Mouse (Mus musculus) c-Kit-positive CD71-positive TER-119-positive erythroid progenitor cells, embryonic 14.5 days (primary cell): ENCODE measurements around the gene Slc7a7.

Experiments
- DNase-seq: peaks from one replicate; pipeline ENCODE4 v3.0.0-alpha.2; 2013; ENCODE audit warnings: low spot score

Gene Slc7a7

GRCm38 (mm10) chr14:54417623-54418081, at the start of gene Slc7a7:
Gene Slc7a7, minus strand, starts transcription at chr14:54417780.
- peak; percentile 76 for DNase-seq

- peak; percentile 80 for DNase-seq
Measured at GRCm38 (mm10) chr14:54464293-54465005, 46.9 kb upstream of the Slc7a7 start.

DNA sequence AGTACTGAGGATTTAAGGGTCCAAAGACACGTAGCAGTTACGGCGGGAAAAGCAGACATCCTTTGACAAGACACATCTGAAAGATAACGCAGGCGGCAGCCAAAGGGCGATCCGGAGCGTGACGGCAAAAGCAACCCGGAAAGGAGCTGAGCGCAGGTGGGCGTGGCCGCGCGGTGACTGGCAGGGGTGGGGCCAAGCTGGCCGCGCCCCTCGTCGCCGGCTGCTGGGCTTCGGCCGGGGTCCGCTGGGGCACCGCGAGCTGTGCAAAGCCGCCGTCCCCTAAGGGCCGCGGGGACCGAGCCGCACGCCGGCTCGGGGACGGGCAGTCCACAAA, 46.3 kb upstream of the Slc7a7 start, which contains the start of gene Lrp10:
Gene Lrp10, plus strand, starts transcription at position 179 of the 334 bp plus-strand sequence.
- peak; percentile 90 for DNase-seq

DNA sequence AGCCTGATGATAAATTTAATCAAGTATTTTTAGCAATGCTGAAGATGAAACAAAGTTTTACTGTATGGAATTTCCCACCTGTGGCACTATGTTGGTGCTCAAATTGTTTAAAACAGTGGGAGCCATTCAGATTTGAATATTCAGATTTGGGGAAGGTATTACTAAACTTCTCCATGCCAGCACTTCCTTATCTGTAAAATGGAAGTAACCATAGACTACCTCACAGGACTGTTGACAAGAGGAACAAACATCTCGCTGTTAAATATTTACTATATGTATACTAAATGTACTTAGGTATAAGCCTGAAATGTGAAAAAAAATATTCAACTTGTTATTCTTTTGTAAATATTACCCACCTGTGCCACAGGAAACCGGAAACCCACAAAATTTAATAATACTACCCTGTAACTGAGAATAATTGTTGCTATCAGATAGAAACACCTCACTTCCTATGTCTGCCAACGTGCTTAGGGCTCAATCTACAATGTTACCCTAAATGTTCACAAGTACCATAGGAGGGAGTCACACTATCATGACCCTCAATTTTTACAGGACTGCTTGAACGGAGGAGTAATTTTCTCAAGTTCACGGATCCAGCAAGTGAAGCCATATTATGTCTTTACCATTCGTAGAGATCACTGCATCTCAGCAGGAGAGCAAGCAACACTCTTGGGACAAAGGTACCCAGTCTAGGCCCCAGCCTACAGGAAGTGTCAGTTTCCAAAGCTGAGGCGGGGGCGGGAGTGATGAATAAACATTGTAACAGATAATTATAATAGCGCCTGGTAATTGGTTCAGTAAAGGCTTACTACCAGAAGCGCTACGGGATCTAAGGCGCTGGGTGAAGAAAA, 45.8 kb upstream of the Slc7a7 start:
- no peak for DNase-seq

GRCm38 (mm10) chr14:54462146-54462545, 44.6 kb upstream of the Slc7a7 start:
- DNase-seq: no peak

DNA sequence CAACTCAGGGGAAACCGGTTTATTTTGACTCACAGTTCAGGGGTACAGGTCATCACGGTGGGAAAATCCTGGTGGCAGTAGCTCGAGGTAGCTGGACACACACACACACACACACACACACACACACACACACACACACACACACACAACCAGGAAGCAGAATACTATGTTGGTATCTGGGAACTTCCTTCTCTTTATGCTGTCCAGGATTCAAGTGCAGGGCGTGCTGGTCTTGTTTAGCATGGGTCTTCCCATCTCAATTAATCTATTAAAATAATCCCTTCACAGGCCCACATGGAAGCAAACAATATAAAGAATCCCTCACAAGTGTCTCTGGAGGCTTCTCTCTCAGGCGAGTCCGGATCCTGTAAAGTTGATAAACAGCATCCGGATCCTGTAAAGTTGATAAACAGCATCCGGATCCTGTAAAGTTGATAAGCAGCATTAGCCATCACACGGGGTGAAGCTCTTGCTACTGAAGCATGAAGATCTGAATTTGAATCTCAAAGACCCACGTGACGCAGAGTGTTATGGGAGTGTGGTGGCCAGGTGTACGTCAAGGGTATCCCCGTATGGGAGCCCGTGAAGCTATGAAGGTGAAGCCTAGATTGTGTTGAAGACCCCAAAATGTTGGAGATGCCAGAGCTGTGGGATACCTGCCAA, 40.5 kb upstream of the Slc7a7 start:
- DNase-seq: no peak

- no peak for DNase-seq
Measured at GRCm38 (mm10) chr14:54454669-54455528, 37.3 kb upstream of the Slc7a7 start.

- DNase-seq: no peak
Measured at GRCm38 (mm10) chr14:54453566-54453965, 36.0 kb upstream of the Slc7a7 start.

DNA sequence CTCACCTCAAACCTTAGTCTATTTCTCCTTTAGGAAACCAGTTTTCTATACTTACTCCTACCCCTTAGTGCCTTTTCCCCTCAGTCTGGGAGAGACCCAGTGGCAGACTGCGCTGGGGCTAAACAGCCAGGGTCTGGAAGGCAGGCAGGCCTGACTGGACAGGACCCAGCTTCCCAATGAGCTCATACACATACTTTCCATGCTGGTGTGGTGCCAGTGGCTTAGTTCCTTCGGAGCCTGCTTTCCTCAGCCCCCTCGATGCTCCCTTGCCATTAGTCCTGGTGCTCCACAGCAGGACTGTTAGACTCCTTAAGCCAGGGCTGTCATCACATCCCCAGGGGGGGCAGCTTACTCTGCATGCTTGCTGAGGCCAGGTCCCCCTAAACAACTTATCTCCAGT, 27.9 kb upstream of the Slc7a7 start:
- no peak for DNase-seq

- DNase-seq: no peak
Measured at GRCm38 (mm10) chr14:54443712-54444618, 26.4 kb upstream of the Slc7a7 start.

- DNase-seq: no peak
Measured at GRCm38 (mm10) chr14:54443196-54443595, 25.6 kb upstream of the Slc7a7 start.

GRCm38 (mm10) chr14:54442548-54442947, 25.0 kb upstream of the Slc7a7 start:
- no peak for DNase-seq

- DNase-seq: no peak
Measured at GRCm38 (mm10) chr14:54441365-54441764, 23.8 kb upstream of the Slc7a7 start.

DNA sequence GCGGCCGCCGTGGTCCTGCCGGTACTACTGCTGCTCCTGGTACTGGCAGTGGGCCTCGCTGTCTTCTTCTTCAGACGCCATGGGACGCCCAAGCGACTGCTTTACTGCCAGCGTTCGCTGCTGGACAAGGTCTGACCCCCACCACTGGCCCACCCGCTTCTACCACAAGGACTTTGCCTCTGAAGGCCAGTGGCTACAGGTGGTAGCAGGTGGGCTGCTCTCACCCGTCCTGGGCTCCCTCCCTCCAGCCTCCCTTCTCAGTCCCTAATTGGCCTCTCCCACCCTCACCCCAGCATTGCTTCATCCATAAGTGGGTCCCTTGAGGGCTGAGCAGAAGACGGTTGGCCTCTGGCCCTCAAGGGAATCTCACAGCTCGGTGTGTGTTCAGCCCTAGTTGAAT, 23.0 kb upstream of the Slc7a7 start:
- no peak for DNase-seq

- DNase-seq: no peak
Measured at GRCm38 (mm10) chr14:54439610-54440009, 22.0 kb upstream of the Slc7a7 start.

DNA sequence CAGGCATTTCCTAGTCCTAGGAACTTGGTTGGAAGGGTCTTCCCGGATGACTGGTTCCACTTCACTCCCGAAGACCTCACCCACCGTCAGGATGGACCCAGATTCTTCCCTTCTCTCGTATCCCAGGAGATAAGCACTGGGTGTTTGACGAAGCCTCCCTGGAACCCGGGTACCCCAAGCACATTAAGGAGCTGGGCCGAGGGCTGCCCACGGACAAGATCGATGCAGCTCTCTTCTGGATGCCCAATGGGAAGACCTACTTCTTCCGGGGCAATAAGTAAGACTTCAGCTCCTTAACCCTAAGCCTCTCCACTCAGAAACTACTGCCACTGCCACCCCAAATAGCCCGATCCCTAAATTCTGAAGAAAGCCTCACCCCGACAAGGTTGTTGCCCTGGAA, 21.6 kb upstream of the Slc7a7 start:
- DNase-seq: no peak

GRCm38 (mm10) chr14:54435194-54435918, 17.8 kb upstream of the Slc7a7 start:
- no peak for DNase-seq

DNA sequence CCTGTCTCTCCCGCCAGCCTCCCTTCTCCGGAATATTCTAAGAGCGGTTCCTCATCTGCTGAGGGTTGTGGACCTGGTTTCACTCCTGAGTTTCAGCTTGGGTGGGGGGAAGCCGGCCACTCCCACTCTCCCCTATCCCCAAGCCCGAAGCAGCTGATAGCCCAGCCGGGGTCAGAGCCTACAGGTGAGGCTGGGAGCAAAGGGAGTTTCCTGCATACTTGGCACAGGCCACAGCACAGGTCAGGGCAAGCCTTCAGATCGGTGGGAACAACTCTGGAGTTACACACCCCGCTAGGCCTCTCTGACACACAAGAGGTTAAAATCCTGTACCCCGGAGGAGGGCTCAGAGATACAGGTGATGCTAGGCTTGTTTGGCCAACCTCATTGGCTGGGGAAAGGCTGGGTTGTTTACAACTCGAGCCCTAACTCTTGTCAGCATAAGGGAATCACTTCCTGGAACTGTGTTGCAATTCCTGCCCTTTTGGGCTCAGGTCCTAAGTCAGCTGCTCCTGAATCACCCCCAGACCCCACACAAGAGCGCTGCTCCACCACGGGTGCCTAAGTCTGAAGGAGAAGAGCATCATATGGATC, 16.5 kb upstream of the Slc7a7 start:
- DNase-seq: no peak
